Mouse (Mus musculus) cerebellum, adult 11-12 months (tissue): Measurements from ENCODE around the gene Tdrd1.
A peak's percentile ranks its signal among the peaks of the same experiment; 100 is the strongest.
"Not testable (repeated sequence)": the region's sequence is repeated elsewhere in the genome, so short reads cannot be mapped to it uniquely, and the experiment has no call there.

Experiments used
- DNase-seq: peaks from one replicate; pipeline ENCODE4 v3.0.0; 2022

The Tdrd1 gene

DNA sequence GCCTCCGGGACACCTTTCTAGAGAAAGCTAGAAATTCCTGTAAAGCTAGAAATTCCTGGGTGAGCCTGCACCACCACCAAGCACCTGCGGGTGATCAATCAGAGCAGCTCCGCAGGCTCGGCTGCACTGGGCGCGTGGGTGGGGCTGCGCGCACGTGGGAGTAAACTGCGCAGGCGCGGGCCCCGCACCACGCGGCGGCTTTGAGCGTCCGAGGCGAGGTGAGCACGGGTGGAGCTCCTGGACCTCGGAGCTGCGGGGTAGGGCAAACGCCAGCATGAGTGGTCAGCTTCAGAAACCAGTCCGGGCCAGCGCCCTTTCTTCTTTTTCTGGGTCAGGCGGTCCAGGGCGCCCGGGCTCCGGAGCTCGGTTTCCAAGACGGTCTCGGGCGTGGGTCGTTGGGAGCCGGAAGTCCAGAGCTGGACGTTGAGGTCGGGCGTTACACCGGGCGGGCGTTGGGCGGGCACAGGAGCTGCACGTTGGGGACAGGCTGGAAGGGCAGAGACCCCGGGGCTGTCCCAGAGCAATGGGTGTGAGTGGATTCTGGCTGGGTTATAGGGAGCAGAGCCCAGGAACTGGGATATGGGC is at the start of gene Tdrd1:
TSS of gene Tdrd1 (plus strand) at position 163 of the 585 bp plus-strand sequence.
- no peak for DNase-seq

DNA sequence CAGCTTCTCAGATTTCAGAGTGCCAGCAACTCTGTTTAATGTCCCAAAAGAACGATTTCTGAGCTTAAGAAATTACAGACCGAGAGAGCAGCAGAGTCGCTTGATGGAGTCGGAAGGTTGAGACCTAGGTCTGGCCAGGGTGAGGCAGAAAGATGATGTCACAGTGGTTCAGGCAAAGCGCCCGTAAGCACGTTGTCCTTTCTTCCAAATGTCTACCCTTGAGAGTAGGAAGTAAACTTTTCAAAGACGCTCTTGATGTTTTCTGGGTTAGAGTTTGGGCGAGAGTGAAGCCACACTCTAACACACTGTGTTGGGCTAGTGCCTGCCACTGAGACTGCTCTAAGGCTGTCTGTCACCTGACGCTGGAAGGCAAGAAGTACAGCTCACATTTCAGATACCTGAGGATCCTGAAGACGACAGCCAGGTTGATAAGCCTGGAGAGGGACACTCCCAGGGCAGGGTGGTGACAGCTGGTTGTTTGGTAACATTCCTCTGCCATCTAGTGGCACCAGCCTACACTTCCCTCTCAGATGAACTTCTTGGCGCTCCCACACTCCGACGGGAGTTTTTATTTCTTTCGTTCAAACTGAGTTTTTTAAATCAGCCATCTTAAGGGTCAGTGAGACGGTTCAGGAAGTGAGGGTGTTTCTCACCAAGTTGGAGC is 49.2 kb upstream of the Tdrd1 start:
- no peak for DNase-seq

DNA sequence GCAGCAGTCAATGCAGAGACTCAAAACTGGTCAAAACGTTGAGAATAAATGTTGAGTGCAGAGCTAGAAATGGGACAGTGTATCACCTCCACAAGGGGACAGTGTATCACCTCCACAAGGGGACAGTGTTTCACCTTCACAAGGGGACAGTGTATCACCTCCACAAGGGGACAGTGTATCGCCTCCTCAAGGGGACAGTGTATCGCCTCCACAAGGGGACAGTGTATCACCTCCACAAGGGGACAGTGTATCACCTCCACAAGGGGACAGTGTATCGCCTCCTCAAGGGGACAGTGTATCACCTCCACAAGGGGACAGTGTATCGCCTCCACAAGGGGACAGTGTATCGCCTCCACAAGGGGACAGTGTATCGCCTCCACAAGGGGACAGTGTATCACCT is 47.5 kb upstream of the Tdrd1 start:
- not testable (repeated sequence) for DNase-seq

DNA sequence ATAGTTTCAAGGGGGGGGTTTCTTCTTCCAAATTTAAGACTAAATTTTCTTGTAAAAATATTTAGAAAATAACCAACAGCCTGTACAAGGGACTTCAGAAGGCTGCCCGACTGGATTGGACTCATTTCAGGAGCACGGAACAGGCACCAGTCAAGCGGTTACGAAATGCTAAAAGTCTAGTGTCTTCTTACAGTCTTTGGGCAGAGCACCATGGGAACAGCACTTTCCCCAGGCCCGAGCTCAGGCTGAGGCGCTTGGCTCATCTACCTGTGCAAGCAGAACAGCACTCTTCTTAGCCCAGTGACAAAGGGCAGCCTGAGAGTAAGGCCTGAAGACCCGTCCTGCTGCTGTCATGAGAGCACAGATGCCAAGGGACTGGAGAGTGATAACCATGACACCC is 38.1 kb upstream of the Tdrd1 start:
- DNase-seq = no peak

DNA sequence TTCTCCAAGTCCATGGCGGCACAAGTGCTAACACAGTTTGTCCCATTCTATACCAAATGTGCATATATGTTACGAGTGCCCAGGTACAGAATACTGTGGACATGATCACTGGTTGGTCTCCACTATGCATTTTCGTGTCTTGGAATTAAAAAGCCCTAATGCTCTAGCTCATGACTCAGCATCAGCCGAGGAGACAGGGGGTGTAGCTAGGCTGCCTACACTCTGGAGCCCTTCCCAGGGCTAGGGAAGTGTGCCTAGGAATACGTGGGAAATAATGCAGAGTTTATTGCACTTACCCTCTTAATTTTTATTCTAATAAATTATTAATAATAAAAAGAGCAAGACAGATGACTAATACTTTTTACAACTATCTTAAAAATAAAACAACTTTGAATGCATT is 37.1 kb upstream of the Tdrd1 start:
- no peak for DNase-seq

DNA sequence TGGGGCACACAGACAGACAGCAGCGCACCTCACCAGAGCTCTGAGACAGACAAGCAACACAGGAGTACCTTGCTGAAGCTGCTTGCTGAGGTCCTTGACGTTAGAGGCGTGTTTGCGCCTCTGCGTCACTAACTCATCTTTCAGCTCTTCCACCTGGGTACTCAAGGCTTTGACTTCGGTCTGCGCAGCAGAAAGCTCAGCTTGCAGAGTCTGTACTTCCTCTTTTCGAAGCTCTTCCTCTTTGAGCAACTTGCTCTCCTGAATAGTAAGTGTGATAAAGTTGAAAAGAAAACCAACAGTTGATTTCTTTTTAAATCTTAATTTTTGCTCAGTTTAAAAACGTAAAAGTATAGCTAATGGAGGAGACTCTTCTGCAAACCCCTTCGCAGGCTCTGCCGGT is 28.6 kb upstream of the Tdrd1 start:
- DNase-seq = no peak

DNA sequence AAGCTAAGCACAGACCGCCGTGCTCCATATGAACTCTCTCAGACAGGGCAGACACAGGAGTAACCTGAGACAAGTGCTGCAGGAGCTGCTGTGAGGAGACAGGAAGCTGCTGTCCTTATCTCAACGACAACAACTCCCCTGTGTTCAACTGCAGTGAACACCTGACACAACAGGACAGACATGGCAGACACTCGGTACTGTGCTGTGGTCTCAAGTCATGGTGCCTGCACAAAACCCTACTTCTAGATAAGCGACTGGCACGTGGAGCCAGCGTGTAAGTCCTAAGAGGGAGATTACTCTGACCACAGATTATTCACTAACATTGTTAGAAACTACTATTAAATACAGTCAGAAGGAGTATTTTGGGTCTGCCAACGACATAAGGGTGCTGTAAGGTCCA is 25.8 kb upstream of the Tdrd1 start:
- DNase-seq = no peak

DNA sequence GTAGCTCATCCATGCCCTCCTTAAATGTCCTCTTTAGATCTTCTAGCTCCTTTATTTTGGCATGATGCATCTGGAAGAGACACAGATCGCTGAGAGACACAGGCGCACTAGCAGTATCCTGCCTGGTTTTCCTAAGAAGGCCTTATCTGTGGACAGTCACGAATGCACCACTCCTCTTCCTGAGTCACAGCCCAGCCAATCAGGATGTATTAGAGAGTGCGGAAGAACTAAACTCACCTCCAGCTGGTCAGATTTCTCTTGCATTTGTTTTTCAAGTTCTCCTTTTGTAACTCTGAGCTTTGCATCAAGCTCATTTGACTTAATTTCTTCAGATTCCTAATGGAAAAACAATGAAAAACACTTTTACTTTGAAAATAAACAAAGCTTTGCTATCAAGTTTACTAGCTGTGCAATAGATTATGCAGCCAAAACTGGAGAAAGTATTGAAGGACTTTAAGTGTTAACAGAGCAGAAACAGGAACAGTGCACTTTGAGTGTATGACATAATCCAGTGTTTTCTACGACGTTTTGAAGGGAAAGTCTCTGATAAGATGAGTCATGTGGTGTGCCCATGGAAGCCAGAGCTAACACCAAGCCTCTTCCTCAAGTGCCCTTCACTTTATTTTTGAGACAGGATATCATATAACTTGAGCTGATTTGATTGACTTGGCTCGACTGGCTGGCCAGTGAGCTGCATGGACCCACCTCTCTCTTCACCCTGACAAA is 24.9 kb upstream of the Tdrd1 start:
- no peak for DNase-seq

DNA sequence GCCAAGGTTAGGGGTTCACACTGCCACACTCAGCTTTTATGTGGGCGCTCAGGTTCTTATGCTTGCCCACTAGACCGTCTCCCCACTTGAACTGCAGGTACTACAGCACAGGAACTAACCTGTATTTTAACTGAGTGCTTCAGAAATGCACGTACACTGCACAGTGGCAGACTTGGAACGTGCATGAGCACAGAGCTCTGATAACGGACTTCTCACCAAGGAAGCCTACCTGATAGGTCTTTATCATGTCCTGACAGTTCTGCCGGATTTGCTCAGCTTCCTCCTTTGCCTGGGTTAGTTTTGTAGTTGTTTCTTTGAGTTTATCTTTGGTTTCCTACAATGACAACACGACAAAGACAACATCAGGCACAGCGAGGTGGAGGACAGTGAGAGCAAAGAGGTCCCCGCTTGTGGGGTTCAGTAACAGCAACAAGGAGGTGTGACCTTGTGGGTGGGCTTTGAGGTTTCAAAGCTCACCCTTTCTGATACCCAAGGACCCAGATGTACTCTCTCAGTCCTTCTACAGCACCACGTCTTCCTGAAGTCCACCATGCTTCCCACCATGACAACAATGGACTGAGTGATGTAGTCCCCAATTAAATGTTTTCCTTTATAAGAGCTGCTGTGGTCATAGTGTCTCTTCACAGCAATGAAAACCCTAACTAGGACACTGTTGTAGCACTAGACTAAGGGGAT is 24.2 kb upstream of the Tdrd1 start:
- no peak for DNase-seq

DNA sequence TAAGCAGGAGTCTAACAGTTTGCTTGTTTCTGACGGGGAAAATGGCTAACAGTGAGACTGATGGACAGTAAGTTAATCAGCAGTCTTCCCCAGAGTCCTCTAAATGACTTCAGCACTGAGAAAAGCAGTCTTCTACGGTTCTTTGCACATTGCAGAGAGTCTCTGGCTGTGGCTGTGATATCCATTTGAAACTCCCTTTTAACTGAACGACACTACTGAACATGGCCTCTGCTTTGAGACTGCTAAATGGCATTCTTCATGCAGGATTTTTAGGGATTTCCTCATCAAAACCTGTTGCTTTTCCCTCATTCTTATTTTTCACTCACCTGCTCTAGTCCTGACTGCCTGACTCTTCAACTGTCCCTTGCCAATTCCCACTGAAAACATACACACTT is 23.7 kb upstream of the Tdrd1 start:
- DNase-seq = no peak

DNA sequence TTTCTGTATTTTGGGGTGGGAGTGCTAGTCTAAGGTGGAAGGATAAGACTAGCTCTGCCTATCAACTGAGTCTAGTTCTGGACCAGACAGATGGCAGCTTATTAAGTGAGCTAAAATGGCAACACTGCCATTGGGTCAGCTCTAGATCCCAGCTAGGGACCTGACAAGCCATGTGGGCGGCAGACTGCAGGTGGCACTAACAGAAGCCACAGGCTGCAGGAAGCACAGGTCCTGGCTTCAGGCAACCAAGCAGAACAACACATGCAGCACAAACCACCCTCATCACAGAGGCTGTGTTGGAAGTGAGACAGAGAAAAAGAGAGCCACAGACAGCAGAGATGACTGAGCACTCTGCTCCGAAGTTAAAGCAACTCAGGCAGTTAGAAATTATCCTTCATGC is 20.6 kb upstream of the Tdrd1 start:
- peak; percentile 79 for DNase-seq

DNA sequence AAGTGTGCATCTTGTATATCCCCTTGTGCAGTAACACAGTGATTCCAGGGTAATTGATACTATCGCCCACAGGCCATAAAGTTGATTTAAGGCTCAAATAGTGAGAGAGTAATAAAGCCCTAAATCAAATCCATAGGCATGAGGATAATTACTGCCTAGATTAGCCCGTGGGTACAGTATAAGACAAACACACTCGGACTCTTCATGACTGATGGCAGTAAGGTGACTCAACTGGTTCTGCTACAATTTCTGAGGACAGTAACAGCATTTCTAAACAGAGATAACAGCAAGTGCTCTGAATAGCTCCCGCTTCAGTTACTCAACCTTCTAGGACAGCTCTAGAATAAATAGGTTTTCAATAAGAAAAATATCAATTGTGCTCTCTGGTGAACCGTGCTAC is 18.9 kb upstream of the Tdrd1 start:
- no peak for DNase-seq

DNA sequence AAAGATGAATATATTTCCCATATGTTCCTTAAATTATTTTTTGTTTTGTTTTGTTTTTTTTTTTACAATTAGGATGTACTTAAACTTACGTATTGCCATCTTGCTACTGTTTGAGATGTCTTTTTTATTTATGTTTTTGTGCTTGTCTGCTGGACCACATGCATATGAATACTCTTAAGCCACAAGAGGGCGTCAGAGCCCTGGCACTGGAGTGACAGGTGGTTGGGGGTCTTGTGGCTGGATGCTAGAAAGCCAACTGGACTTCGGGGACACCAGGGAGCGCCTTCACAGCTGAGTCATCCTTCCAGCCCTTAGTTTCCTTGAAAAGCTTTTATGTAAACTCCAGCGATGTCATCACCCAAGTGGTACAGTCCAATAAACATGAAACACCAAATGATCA is 17.2 kb upstream of the Tdrd1 start:
- DNase-seq = no peak

DNA sequence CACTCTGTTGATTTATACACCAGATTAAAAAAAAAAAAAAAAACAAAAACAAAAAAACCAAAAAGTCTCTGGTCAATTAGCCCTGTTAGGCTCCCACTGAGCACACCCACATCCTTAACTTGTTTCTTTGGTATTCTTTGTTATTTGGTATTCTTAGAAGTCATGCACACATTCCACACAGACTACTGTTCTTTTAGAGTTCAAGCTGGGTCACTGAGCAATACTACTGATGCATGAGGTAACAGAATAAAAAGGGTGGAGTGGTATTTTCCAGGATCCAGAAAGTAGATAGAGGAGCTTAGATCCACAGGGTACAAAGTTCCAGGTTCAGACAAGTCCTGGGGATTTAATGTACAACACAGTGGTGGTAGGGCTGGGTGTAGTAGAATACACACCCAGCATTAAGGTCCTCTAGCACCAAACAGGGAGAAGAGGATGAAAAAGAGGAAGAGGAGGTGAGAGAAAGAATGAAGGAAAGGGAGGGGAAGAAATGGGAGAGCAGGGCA is 15.3 kb upstream of the Tdrd1 start:
- no peak for DNase-seq

DNA sequence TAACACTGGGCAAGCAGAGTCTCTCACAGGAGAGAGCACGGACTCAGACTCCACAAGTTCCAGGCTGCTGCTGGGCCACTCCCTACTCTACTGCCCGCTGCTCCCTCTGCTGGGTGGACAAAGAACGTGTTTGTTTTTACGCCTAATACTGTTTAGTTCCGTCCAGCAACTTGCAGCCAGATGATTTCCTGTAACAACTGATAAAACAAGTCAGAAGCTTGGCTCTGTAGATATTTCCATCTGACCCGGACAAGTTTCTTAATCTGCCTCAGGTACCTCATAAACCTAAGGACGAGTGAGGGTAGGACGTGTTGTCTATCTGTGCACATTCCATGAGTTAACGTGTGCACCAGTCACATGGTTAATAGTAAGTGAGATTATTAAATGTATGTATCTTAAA is 14.4 kb upstream of the Tdrd1 start:
- no peak for DNase-seq

DNA sequence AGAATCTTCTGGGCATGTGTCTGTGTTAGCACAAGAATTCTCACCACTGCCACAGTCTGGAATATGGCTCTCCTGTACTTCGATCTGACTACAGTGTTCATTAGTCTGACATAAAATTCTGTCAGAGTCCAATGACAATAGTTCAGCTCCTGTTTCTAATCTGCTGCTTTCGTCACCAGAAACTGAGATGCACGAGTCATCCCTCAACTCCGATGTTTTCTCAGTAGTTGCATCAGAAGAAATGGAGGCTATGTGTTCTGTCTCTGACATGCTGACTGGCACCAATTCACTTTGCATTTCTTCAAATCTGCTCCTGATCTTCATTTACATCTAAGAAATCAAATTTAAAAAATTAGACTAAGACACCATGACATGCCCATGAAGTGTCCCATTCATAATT is 12.6 kb upstream of the Tdrd1 start:
- DNase-seq = no peak

DNA sequence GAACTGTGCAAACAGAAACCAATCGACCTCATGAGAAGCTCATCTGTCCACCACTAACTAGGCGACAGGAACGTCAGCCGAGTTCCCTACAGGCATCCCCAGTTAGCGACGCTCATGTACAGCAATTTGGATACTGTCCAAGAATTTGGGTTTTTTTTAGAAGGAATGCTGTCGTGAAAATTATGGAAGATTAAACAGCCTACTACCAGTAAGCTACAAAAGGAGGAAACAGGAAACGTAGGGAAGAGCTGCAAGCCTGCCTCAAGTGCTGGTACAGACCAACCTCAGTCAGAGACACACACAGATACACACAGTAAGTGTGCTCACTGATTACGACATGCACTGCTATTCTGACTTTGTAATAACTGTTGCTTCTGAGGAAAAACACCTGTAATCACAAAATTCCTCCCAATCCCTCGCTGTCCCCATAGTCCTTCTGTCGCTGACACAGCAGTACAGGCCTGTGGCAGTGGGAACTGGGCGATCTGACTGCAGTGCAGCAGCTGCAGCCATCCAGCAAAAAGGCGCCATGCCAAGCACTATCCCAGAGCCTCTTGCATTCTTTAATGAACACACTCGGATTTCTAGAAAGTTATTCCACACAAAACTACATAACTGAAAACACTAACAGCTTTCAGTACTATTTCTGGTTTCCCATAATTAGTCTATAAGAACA is 8.0 kb upstream of the Tdrd1 start:
- peak; percentile 35 for DNase-seq

DNA sequence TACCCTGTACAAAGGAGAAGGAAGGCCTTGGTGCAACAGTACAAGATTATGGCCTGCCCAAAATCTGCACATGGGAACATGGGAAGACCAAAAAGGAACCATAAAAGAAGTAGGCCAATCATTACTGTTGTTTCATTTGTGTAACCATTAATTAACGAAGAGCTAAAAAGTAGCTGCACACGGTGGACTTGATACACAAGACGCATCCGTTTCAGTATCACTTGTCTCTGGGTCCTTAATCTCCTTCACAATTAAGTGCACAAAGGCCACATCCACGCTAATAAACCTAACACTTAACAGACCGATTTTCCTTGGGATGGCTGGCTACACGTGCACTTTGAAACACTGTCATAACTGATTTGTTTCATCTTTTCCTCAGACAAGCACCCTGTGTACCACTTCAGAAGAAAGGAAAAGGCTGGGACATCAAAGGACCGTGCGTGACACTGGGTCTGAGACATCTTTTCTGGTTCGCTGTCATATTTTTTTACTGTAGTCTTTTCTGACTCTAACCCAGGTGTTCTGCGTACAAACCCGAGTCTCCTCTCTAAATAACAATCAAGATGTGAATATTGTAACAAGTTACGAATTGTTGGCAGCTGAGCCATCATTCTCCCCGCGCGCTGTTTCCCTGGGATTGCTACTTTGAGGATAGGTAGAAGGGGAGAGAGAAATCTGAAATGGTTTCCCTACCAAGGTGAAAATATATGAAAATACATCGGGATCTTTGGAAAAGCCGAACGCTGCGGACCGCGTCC is 4.8 kb upstream of the Tdrd1 start:
- no peak for DNase-seq

DNA sequence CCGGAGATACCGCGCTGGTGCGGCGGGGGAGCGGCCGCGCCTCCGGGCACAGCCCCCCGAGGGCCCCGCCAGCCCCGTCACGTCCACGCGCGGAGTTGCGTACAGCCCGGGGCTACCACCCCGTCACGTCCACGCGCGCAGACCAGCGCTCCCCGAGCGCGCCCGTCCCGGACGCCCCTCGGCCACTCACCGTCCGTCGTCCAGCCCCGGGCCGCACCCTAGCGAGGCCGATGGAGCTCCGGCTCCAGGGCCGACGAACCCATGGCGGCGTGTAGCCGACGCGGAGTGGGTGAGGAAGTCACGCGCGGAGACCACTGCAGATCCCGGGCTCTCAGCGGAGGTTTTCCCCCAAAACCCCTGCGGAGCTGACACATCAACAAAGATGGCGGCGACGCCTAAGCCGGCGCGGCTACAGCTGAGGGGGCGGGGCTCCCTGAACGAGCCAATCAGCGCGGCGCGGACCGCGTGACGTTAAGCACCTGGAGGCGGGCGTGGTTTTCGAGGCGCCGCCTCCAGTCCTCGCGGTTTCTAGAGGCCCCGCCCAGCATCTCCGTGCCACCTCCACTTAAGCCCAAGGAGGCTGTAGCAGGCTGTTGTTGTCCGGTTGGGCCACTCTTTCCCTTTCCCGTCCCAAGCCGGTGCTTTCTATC is 4.1 kb upstream of the Tdrd1 start, which contains the start of gene Ccdc186:
TSS of gene Ccdc186 (minus strand) at position 393 of the 650 bp plus-strand sequence.
- peak; percentile 94 for DNase-seq

DNA sequence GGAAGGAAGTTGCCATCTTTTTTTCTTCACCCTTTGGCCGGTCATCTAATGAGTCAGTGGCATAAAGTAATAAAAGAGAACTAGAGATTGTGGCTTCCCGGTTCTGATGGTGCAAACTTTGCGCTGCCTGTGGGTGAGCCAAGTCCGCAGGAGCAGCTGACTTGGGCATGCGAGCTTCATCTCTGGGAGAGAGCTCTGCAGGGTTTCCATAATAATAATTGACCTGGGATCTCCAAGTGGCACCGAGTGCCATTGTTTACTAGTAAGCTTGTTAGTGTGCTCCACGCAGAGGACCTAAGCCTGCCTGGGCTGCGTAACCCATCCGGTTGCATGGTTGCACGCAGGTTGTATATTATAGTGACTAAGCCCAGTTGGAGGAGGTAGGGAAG is 3.6 kb upstream of the Tdrd1 start:
- DNase-seq = no peak

DNA sequence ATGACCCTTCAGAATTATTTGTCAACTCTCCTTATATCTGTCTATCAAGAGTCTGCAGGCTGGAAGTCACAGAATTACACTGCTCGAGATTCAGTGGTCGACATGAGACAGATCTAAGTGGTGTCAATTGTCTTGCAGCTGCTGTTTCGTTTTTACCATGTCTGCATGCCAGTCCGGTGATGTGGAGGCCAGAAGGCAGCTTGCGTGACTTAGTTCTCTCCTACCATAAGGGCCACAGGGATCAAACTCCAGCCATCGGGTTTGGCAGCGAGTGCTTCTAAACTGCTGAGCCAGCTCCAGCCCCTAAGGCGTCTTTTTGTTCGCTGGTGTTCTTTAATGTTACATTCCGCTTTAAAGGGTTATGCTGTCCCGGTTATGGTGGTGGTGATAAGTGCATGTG is 2.3 kb downstream of the Tdrd1 start:
- DNase-seq = no peak

DNA sequence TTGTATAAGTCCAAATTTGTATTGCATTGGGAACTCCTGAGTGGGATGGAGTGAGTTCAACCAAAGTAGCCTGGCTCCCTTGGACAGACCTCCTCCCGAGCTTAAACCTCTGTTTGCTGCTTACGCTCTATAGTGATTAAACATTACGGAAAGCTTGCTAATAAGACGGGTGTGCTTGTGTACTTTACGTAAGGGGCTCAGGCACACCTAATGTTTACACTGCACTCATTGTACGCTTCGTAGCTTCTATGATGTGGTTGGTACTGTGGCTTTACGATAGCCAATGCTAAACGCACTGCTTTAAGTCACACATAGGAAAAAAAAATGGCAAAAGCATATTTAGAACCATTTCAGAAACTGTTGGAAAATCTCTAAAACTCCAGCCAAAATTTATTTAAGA is 3.3 kb downstream of the Tdrd1 start:
- no peak for DNase-seq
